Mouse (Mus musculus): Measurements from ENCODE around the gene Deaf1.
A peak's percentile ranks its signal among the peaks of the same experiment; 100 is the strongest.

Deaf1 gene

DNA sequence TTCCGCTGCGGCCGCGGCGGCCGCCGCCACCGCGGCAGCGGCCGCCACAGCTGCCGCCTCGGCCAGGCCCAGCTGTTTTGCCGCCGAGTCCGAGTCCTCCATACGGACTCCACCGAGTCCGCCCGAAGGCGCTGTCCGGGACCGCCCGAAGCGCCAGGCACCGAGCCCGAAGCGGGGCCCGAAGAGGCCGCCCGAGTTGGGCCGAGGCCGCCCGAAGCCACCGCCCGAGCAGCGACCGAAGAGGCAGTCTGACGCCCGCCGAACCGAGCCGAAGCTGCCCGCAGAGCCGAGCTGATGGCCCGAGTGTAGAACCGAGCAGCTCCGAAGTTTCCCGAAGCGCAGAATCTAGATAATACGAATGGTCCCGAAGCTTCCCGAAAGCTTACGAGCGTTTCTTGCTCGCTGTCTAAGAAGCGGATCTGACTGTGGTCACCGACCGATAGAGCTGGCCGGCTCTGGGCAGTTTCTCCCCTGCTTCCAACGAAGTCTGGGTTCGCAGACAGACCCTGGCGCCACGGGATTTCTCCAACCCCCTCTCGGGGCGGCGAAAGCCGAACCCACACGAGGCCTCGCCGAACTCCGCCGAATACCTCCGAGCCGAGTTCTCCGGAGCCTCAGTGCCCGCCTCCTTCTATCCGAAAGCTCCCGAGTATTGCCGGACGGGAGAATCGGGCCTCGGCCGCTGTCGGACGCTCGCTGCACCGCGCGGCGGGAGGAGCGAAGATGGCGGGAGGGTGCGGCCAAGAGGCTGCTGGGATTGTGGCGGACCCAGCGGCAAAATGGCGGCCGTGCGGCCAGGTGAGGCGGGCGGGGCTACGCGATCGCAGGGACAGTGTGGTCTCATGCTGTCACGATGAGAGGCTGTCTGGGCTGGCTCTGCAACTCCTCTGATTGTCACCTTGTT is at the start of gene Deaf1, which contains the start of gene Tmem80:
Gene Deaf1 (minus strand): TSS at position 222 of the 904 bp plus-strand sequence.
Gene Tmem80 (plus strand): TSS at position 271 of the 904 bp plus-strand sequence.
- DNase-seq (ENCODE audit: low read depth, low spot score) = peak; percentile 83

DNA sequence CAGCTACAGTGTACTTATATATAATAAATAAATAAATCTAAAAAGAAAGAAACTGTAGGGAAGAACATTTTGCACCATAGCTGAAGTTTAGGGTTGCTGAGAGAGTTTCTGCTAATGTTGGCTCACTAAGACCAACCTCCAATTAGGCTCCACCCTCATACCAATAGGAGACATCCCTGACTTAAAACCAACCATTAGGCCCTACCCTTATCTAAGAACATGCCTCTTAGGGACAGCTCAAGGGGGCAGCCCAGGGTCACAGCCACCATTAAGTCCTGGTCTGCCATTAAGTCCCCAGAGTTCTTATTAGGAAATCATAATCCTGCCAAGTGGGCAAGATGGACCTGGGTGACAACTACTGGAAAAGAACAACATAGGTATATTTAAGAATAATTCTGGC is 46.9 kb upstream of the Deaf1 start:
- no peak for DNase-seq (ENCODE audit: low read depth, low spot score)

GRCm38 (mm10) chr7:141373611-141374010 is 46.1 kb upstream of the Deaf1 start:
- DNase-seq (ENCODE audit: low read depth, low spot score) = no peak

- DNase-seq (ENCODE audit: low read depth, low spot score) = peak; percentile 92
These were observed 44.6 kb upstream of the Deaf1 start for GRCm38 (mm10) chr7:141371942-141372595.

- no peak for DNase-seq (ENCODE audit: low read depth, low spot score)
These were observed 42.4 kb upstream of the Deaf1 start for GRCm38 (mm10) chr7:141369918-141370317.

GRCm38 (mm10) chr7:141367358-141367757 is 39.9 kb upstream of the Deaf1 start:
- DNase-seq (ENCODE audit: low read depth, low spot score) = no peak

GRCm38 (mm10) chr7:141365049-141365445 is 37.6 kb upstream of the Deaf1 start:
- no peak for DNase-seq (ENCODE audit: low read depth, low spot score)

DNA sequence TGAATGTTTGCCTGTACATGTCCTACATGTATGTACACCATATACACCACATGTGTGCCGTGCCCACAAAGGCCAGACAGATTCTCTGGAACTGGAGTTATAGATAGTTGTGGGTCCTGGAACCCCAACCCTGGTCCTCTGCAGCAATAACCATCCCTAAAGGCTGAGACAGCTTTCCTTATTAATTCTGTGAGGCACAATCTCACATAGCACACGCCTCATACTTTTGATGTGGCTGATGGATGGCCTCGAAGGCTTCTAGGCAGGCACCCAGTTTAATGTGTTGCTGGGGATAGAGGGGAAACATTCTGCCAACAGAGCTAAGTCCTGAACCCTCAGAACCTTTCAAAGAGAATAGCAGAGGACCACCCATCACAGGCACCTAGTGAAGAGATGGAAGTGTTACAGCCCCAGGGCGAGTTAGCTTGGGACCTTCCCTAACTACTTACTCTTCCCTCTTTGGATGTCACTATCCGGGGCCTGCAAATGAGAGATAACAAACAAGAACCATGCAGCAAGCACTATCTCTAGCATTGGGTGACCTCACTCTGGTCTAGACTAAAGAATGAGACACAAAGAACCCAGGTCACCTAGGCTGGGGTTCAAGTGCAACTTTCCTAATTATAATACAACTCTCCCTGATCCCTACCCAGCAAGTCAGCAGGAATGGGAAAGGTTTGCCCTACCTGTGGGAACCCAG is 37.0 kb upstream of the Deaf1 start:
- no peak for DNase-seq (ENCODE audit: low read depth, low spot score)

- DNase-seq (ENCODE audit: low read depth, low spot score) = no peak
These were observed 36.2 kb upstream of the Deaf1 start for GRCm38 (mm10) chr7:141363752-141364125.

DNA sequence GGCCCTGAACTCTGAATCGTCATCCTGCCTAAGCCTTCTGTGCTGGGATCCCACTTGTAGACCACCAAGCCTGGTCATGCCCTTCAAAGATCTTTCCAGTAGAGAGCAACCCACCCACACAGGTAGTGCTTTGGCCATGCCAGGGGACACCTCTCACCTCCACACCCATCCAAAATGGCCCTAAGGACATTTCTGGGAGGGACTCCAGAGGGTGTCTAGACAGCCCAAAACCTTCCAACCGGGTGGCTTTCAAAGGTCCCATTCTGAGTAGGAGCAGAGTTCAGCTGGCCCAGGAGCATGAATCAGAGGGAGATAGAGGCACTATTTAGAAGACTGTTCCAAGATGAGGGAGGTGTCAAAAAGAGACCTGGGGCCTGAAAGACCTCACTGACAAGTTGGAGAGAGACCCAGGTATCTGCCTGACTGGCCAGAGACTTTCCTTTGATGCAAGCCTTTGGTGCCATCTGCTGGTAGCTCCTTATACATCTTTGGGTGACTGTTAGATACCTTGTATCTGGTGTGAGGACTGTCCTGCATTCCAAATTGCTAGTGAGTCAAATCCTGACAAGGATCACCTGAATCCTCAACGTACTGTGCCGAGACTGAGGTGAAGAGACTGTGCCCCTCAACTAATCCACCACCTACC is 35.7 kb upstream of the Deaf1 start:
- peak; percentile 89 for DNase-seq (ENCODE audit: low read depth, low spot score)

DNA sequence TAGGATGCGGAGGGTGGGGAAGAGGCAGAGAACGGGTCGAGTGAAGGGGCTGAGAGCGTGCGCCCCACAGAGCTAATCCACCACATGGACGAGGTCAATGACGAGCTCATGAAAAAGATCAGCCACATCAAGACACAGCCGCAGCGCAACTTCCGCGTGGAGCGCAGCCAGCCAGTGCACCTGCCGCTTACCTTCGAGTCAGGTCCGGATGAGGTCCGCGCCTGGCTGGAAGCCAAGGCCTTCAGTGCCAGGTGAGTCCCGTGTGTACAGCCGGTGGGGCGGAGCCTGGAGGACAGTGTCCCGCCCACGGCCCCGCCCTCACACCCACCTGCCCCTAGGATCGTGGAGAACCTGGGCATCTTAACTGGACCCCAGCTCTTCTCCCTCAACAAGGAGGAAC is 34.0 kb upstream of the Deaf1 start:
- DNase-seq (ENCODE audit: low read depth, low spot score) = no peak

DNA sequence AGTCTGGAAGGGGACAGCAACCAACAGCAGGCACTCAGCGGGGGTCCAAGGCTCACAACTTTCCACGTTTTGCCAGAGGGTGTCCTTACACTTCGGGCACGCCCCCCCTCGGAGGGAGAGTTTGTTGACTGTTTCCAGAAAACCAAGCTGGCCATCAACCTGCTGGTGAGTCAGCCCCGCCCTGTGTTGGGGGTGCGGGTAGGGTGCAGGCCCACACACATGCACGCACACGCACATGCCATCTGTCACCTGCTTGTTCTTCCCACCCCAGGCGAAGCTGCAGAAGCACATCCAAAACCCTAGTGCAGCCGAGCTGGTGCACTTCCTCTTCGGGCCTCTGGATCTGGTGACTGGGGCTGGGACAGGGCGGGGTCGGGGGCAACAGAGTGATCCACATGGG is 29.5 kb upstream of the Deaf1 start:
- DNase-seq (ENCODE audit: low read depth, low spot score) = no peak

- no peak for DNase-seq (ENCODE audit: low read depth, low spot score)
These were observed 28.3 kb upstream of the Deaf1 start for GRCm38 (mm10) chr7:141355626-141356326.

GRCm38 (mm10) chr7:141355051-141355450 is 27.6 kb upstream of the Deaf1 start:
- no peak for DNase-seq (ENCODE audit: low read depth, low spot score)

- DNase-seq (ENCODE audit: low read depth, low spot score) = no peak
These were observed 23.6 kb upstream of the Deaf1 start for GRCm38 (mm10) chr7:141351061-141351460.

GRCm38 (mm10) chr7:141344787-141345186 is 17.3 kb upstream of the Deaf1 start:
- no peak for DNase-seq (ENCODE audit: low read depth, low spot score)

DNA sequence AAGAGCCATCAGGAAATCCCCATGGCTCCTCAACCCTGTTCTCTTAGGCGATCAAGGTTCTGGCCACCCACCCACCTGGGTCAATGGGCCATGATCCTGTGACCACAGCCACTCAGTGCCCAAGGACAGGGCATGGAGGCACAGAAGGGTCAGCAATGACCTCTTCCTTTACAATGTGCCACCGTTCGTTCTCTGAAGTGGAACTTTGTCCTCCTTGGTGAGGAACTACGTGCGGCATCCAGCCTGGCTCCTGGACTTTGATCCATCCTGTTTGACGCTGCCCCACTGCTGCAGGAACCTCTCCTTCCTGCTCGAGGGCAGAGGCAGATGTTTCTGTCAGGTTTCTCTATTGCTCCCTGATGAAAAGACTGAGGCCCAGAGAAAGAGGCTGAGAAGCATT is 16.2 kb upstream of the Deaf1 start:
- DNase-seq (ENCODE audit: low read depth, low spot score) = no peak

- DNase-seq (ENCODE audit: low read depth, low spot score) = no peak
These were observed 15.7 kb upstream of the Deaf1 start for GRCm38 (mm10) chr7:141343230-141343629.

DNA sequence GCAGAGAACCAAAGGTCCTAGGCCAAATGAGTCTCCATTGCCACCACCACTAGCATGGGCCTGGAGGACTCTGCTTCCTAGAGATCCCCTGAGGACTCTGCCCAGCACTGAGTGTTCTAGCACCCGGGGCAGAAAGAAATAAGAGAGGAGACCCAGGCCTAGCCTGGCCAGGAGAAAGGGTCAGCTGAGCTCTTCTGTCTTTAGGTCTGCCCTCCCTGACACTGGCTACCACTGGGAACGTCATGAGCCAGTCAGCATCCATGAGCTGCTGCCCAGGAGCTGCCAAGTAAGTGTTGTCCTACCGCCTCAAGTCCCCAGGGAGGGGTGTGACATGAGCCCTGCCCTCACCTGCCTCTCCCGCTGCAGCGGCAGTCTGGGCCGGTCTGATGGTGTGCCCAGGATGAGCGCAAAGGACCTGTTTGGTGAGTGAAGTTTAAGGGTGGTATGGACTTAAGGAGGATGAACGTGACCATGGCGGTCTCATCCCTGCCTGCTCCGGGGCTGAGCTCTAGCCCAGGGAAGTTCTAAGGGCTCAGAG is 14.3 kb upstream of the Deaf1 start:
- DNase-seq (ENCODE audit: low read depth, low spot score) = no peak

- no peak for DNase-seq (ENCODE audit: low read depth, low spot score)
These were observed 13.0 kb upstream of the Deaf1 start for GRCm38 (mm10) chr7:141340476-141340875.

GRCm38 (mm10) chr7:141340023-141340422 is 12.5 kb upstream of the Deaf1 start:
- DNase-seq (ENCODE audit: low read depth, low spot score) = peak; percentile 44
